Mouse (Mus musculus) small intestine, adult 2 months (tissue): ENCODE measurements around the gene Ccr7.

Experiments used
- CTCF ChIP-seq: fragments of 200-500 bp; IDR thresholded peaks from 2 replicates; pipeline ENCODE4 v1.5.1; 2012; ENCODE audit warnings: low read depth, mild to moderate bottlenecking, control low read depth, inconsistent platforms, low read length, moderate library complexity, mixed read lengths; ENCODE audit not compliant: insufficient replicate concordance, insufficient read length; ENCODE audit errors: extremely low read depth
- POLR2A ChIP-seq: fragments of 200-500 bp; IDR thresholded peaks from 2 replicates; pipeline ENCODE4 v1.6.1; 2012; ENCODE audit warnings: low read depth, mild to moderate bottlenecking, control low read depth, inconsistent platforms, low read length, moderate library complexity

- TF ChIP-seq CTCF, result no peak
- no peak for TF ChIP-seq POLR2A
Observed at GRCm38 (mm10) chr11:99172002-99172401, 17.1 kb upstream of the Ccr7 start.
